Mouse (Mus musculus) stomach, embryonic 16.5 days (tissue): ENCODE measurements around the gene Crybb1. TPM values are rescaled to one million over a fixed set of nuclear protein-coding genes. Genes with fewer than 3 reads are reported as not detected.

ENCODE experiments used
- ATAC-seq: fragments of 200-750 bp; cut with Nextera tagmentation; 2 replicates; pipeline ENCODE4 v1.8.0; 2017; ENCODE audit warnings: moderate number of reproducible peaks, moderate TSS enrichment; ENCODE audit not compliant: insufficient read depth, low FRiP score
- H3K27ac ChIP-seq: fragments of 300-500 bp; sonication (generic); 2 replicates; pipeline ENCODE4 v1.5.1; 2014; ENCODE audit warnings: low read length
- H3K27me3 ChIP-seq: fragments of 300-500 bp; sonication (generic); 2 replicates; pipeline ENCODE4 v1.6.1; 2014; ENCODE audit warnings: low read length, control low read depth, mixed read lengths; ENCODE audit not compliant: control insufficient read depth, insufficient read depth
- H3K36me3 ChIP-seq: fragments of 300-500 bp; sonication (generic); 2 replicates; pipeline ENCODE4 v1.6.1; 2014; ENCODE audit warnings: low read length; ENCODE audit not compliant: control insufficient read depth, insufficient read depth
- H3K4me1 ChIP-seq: fragments of 300-500 bp; sonication (generic); 2 replicates; pipeline ENCODE4 v1.6.1; 2014; ENCODE audit warnings: low read length, control low read depth, mixed read lengths; ENCODE audit not compliant: control insufficient read depth, insufficient read depth
- H3K4me2 ChIP-seq: fragments of 300-500 bp; sonication (generic); 2 replicates; pipeline ENCODE4 v1.6.1; 2014; ENCODE audit warnings: low read depth, low read length, mixed read lengths
- H3K4me3 ChIP-seq: fragments of 300-500 bp; sonication (generic); replicated peaks from 2 replicates; pipeline ENCODE4 v1.5.1; 2014; ENCODE audit warnings: mild to moderate bottlenecking, low read length
- H3K9ac ChIP-seq: fragments of 300-500 bp; sonication (generic); 2 replicates; pipeline ENCODE4 v1.6.1; 2014; ENCODE audit warnings: low read length
- H3K9me3 ChIP-seq: fragments of 300-500 bp; sonication (generic); replicated peaks from 2 replicates; pipeline ENCODE4 v1.6.1; 2016; ENCODE audit warnings: low read length, control low read depth; ENCODE audit not compliant: control insufficient read depth
- WGBS: fragments of 180-500 bp; shearing (Covaris S2); extraction: QIAGEN DNeasy Blood & Tissue Kit; methylation state at CpG from one replicate; pipeline ENCODE4 v1.1.7; 2014; 5-methylcytosine and 5-hydroxymethylcytosine counted together
- polyA plus RNA-seq: library from polyadenylated mRNA; unstranded; fragments of >200 nt; fragmentation: Nextera tagmentation; extraction: Ambion mirVana; gene quantifications from 2 replicates; pipeline ENCODE4 v1.2.1, GENCODE M21; 2015

Crybb1 gene
- polyA plus RNA-seq, 1 experiment from 2014 or later = 4.1 TPM

DNA sequence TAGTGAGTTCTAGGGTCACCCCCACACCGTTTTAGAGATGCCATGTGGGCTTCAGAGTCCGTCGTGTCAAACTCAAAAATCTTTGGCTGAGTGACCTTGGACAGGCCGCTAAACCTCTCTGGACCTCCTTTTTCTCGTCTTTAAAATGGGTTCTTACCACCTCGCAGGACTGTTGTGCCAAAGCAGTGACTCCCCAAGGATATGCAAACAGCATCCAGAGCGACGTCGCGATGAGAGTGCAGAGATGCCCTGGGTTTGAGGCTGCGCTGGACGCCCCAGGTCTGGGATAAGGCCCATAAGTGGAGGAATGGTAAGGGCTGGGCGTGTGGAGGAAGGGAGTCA lies 27.7 kb upstream of the Crybb1 start:
- no peak overlapping the region for H3K9ac ChIP-seq
- H3K4me2 ChIP-seq = peak overlapping the region; percentile 48; the same call in 1 of the 2 replicates

DNA sequence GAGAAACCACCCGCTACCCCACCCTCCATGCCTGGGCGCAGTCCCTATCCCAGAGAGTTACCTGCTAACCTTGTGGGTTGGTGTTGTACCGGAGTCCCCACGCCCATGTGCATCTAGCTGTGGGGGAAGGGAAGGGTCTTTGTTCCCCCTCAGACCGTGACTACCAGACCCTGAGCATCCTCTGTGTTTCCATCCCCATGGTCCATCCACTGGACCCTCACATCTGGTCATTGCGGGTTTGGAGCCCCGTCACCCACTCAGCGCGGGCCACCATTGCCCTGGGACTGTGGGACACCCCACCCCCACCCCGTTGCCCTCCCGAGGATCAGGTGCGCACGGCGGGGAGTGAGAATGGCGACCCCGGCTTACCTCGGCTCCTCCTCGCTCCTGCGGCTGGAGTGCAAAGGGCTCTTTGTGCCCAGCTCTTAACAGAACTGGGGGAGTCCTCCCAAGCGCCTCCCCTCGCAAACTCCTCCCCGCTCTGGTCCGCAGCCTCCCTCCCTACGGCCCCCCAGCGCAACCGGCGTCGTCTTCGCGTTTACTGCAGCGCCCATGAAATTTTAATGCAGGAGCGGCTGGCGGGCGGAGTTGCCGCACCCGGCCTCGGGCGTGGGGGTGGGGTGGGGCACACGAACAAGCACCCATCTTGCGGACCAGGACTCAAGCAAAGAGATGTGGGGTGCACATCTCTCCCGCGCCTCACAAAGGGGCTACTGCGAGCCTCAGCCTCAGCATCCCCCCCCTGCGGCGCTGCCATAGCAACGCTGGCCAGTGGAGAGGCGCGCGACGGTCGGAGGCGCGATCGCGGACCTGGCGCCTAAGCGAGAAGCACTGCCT lies 27.2 kb upstream of the Crybb1 start:
- H3K27me3 ChIP-seq = peaks cover 52% of the 10 kb centered on the region
- ATAC-seq = no peak
- 1% methylated on average over 57 of the region's 57 CpGs for WGBS
- H3K4me3 ChIP-seq = peak overlapping the region; percentile 33
- no peaks in the 10 kb centered on the region for H3K36me3 ChIP-seq
- H3K4me2 ChIP-seq = peak overlapping the region; percentile 53
- H3K9ac ChIP-seq = no peak overlapping the region; the same call in 1 of the 2 replicates
- no peak overlapping the region for H3K27ac ChIP-seq
- H3K9me3 ChIP-seq = no peaks in the 10 kb centered on the region
- peaks cover 9% of the 10 kb centered on the region for H3K4me1 ChIP-seq

More for the DNA sequence above, 27.7 kb upstream of the Crybb1 start:
- Histone ChIP-seq H3K4me3 (peak overlapping the region; percentile 33), H3K9me3 (no peaks in the 10 kb centered on the region), H3K4me1 (peaks cover 9% of the 10 kb centered on the region), H3K36me3 (no peaks in the 10 kb centered on the region), H3K27me3 (peaks cover 52% of the 10 kb centered on the region), H3K27ac (no peak overlapping the region)
- 5% methylated on average over 13 of the region's 13 CpGs for WGBS
- no peak for ATAC-seq

GRCm38 (mm10) chr5:112235806-112236205 lies 19.8 kb upstream of the Crybb1 start:
- no peaks in the 10 kb centered on the region for H3K9me3 ChIP-seq
- H3K9ac ChIP-seq = no peak overlapping the region
- H3K27me3 ChIP-seq = peaks cover 2% of the 10 kb centered on the region; the same call in 1 of the 2 replicates
- no peak overlapping the region for H3K27ac ChIP-seq
- no peak overlapping the region for H3K4me3 ChIP-seq
- no peak for ATAC-seq
- 70% methylated on average over 5 of the region's 5 CpGs for WGBS
- H3K4me1 ChIP-seq = peaks cover 3% of the 10 kb centered on the region; the same call in 1 of the 2 replicates
- H3K36me3 ChIP-seq = no peaks in the 10 kb centered on the region
- no peak overlapping the region for H3K4me2 ChIP-seq

GRCm38 (mm10) chr5:112236631-112237030 lies 19.0 kb upstream of the Crybb1 start:
- Histone ChIP-seq H3K4me1 (peaks cover 3% of the 10 kb centered on the region; the same call in 1 of the 2 replicates), H3K9me3 (no peaks in the 10 kb centered on the region), H3K27me3 (no peaks in the 10 kb centered on the region), H3K27ac (no peak overlapping the region), H3K4me3 (no peak overlapping the region), H3K4me2 (no peak overlapping the region), H3K9ac (no peak overlapping the region), H3K36me3 (no peaks in the 10 kb centered on the region)
- no peak for ATAC-seq
- 57% methylated on average over 2 of the region's 2 CpGs for WGBS

DNA sequence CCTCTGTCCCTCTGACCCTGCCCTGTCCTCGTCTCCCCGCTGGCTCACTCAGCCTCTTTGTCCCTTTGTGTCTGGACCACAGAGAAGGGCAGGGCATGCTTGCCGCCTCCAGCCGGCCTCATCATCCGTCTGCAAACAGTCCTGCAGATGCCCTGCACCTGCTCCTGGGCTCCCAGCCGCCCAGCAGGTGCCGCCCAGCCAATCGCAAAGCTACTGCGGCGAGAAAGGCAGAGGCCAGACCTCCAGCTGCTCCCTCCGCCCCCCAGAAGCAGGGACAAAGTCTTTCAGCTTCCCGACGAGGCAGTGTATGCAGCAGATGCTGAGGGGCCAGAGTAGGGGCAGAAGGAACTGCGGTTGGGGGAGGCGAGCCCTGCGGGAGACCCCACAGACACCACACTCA lies 18.2 kb upstream of the Crybb1 start:
- ATAC-seq = peak; percentile 68
- WGBS = 5% methylated on average over 16 of the region's 16 CpGs
- Histone ChIP-seq H3K27ac (no peak overlapping the region), H3K36me3 (no peaks in the 10 kb centered on the region), H3K4me2 (no peak overlapping the region), H3K9me3 (no peaks in the 10 kb centered on the region), H3K27me3 (no peaks in the 10 kb centered on the region), H3K4me3 (no peak overlapping the region), H3K4me1 (peaks cover 3% of the 10 kb centered on the region; the same call in 1 of the 2 replicates), H3K9ac (no peak overlapping the region)

DNA sequence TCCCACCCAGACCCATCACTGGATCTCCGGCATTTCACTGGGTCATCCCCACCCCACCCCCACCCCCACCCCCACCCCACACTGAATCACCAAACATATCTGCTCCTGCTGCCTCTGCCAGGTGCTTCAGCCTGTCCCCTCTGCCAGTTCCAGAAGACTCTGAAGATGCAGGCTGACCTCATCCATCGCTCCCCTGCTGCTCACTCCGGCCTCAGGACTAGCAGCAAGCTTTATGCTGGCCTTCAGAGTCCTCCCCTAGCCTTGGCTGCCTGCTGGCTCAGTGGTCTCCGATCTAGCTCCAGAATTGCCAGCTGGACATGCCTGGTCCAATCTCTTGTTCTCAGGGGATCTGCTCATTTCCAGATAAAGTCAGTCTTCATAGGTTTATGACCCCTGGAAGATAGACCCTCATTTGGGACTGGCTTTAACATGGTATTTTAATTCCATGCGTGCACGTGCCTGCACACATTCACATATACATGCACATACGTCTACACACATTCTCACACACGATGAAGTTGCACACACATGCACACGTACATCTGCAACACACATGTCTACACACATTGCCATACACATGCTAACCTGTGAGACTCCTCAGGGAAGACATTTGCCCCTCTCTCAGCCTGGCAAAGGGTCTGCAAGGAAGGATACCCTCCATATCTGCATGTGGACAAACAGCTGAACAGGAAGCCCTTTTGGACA lies 17.6 kb upstream of the Crybb1 start:
- H3K27ac ChIP-seq = no peak overlapping the region; the same call in 1 of the 2 replicates
- WGBS = 49% methylated on average over 9 of the region's 9 CpGs
- no peaks in the 10 kb centered on the region for H3K36me3 ChIP-seq
- H3K4me2 ChIP-seq = no peak overlapping the region
- ATAC-seq = no peak
- peaks cover 3% of the 10 kb centered on the region; the same call in 1 of the 2 replicates for H3K4me1 ChIP-seq
- H3K4me3 ChIP-seq = no peak overlapping the region
- H3K9me3 ChIP-seq = no peaks in the 10 kb centered on the region
- H3K9ac ChIP-seq = no peak overlapping the region
- H3K27me3 ChIP-seq = no peaks in the 10 kb centered on the region

GRCm38 (mm10) chr5:112238781-112239482 lies 16.7 kb upstream of the Crybb1 start:
- Histone ChIP-seq H3K9ac (no peak overlapping the region), H3K4me3 (no peak overlapping the region), H3K27ac (no peak overlapping the region), H3K4me1 (peaks cover 3% of the 10 kb centered on the region; the same call in 1 of the 2 replicates), H3K36me3 (no peaks in the 10 kb centered on the region), H3K4me2 (no peak overlapping the region), H3K27me3 (no peaks in the 10 kb centered on the region), H3K9me3 (no peaks in the 10 kb centered on the region)
- 70% methylated on average over 3 of the region's 3 CpGs for WGBS
- no peak for ATAC-seq

DNA sequence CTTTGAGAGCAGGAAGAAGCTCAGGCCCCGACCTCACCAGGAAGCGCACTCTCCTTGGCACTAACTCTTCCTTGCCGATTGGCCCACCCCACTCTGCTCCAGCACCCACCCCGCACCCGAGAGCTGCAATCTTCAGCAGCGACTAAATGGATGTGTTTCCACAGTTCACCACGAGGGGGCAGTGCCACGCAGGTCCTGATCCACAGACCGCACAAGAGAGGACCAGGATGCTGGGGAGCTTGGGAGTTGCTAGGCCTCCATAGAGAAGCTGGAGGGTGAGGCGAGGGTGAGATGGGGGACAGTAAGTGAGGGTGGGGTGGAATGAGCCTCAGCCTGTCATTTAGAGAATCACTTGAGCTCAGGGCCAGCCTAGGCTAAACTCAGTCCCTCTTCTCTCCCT lies 14.9 kb upstream of the Crybb1 start:
- peak overlapping the region; percentile 26 for H3K4me3 ChIP-seq
- WGBS = 4% methylated on average over 10 of the region's 10 CpGs
- ATAC-seq = peak; percentile 45; the same call in 1 of the 2 replicates

More for the DNA sequence above, 14.9 kb upstream of the Crybb1 start:
- H3K9ac ChIP-seq = peak overlapping the region; percentile 32; the same call in 1 of the 2 replicates
- no peaks in the 10 kb centered on the region for H3K9me3 ChIP-seq
- H3K27ac ChIP-seq = no peak overlapping the region
- H3K4me2 ChIP-seq = peak overlapping the region; percentile 41
- H3K36me3 ChIP-seq = no peaks in the 10 kb centered on the region
- no peaks in the 10 kb centered on the region for H3K27me3 ChIP-seq
- peaks cover 3% of the 10 kb centered on the region; the same call in 1 of the 2 replicates for H3K4me1 ChIP-seq
